Mouse (Mus musculus) layer of hippocampus, adult 6 months (tissue): Measurements from ENCODE around the gene Olfr2. TPM values are rescaled to one million over a fixed set of nuclear protein-coding genes. Genes with fewer than 3 reads are reported as not detected.

Source experiments
- long read RNA-seq, 2 experiments: library from polyadenylated mRNA; unstranded; transcript quantifications; one replicate each; pipeline ENCODE4 v2.0.0; 2019 to 2020
- polyA plus RNA-seq: library from polyadenylated mRNA; unstranded; fragments of <200 nt; fragmentation: Nextera tagmentation; gene quantifications from 2 replicates; pipeline ENCODE4 v1.2.3, GENCODE M21; 2021

The Olfr2 gene
- polyA plus RNA-seq, result not detected in 2 replicates
- long read RNA-seq, experiment 1, result 0 reads
- long read RNA-seq, experiment 2, result 0 reads

GRCm38 (mm10) chr7:107005972-107006371, at the start of gene Olfr2:
TSS of gene Olfr2 (minus strand) at chr7:107006072.

DNA sequence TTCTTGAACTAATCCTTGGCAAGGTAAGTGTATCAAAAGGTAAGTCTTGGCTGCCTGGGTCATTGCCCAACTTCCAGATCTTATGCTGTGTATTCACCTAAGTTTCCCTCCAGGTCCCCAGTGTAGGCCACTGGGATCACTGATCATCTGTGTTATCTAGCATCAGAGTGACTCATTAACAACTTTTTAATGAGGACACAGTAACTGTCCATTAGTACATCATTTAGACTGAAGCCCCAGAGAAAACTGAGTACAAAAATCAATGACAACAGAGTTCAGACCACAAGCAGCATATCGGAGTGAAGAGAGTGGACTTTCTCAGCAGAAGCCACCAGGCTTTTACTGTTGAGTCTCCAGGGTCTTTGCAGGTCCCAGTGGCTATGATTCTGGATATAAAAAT, 25.0 kb upstream of the Olfr2 start, which contains the start of gene Olfr713:
Gene Olfr713, plus strand, starts transcription at position 301 of the 400 bp plus-strand sequence.

GRCm38 (mm10) chr7:106975353-106975752, 30.5 kb downstream of the Olfr2 start, which contains the start of gene Olfr711:
TSS of gene Olfr711 (minus strand) at chr7:106975453.

GRCm38 (mm10) chr7:106963837-106964236, 42.0 kb downstream of the Olfr2 start, which contains the start of gene Olfr6:
TSS of gene Olfr6 (minus strand) at chr7:106963937.

DNA sequence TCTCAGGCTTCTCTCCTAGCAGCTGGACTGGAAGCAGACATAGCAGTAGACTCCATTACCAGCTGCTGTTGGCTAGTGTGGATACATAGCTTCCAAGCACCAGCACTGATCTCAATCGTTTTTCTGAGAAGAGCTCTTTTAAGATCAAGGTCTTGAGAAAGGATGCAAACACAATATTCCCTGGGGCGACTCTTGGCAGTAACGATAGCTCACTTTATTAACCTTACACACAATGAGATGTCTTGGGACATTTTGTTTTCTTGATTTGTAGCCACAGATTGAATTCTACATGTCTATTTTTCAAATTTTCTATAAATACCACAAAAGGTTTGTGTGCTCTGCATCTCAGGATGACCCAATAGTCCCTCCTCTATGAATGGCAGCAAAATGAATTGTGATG, 57.7 kb downstream of the Olfr2 start, which contains the start of gene Olfr710:
Gene Olfr710, minus strand, starts transcription at position 101 of the 400 bp plus-strand sequence.

Other genes starting within 250 kb of the Olfr2 start
- not detected in 2 replicates for gene Olfr699, start 212.9 kb downstream of the Olfr2 start, polyA plus RNA-seq
- gene Olfr700, start 197.2 kb downstream of the Olfr2 start, polyA plus RNA-seq, result not detected in 2 replicates
- gene Olfr701, start 191.9 kb downstream of the Olfr2 start, polyA plus RNA-seq, result not detected in 2 replicates
- gene Olfr702, start 172.2 kb downstream of the Olfr2 start, polyA plus RNA-seq, result not detected in 2 replicates
- not detected in 2 replicates for gene Olfr703, start 162.7 kb downstream of the Olfr2 start, polyA plus RNA-seq
- not detected in 2 replicates for gene Olfr704, start 142.9 kb downstream of the Olfr2 start, polyA plus RNA-seq
- not detected in 2 replicates for gene Olfr705, start 129.2 kb downstream of the Olfr2 start, polyA plus RNA-seq
- gene Olfr706, start 117.9 kb downstream of the Olfr2 start, polyA plus RNA-seq, result not detected in 2 replicates
- gene Olfr707, start 104.8 kb downstream of the Olfr2 start, polyA plus RNA-seq, result not detected in 2 replicates
- not detected in 2 replicates for gene Olfr1532-ps1, start 98.1 kb downstream of the Olfr2 start, polyA plus RNA-seq
- gene Olfr709-ps1, start 73.9 kb downstream of the Olfr2 start, polyA plus RNA-seq, result not detected in 2 replicates
- gene Olfr710, start 57.8 kb downstream of the Olfr2 start, polyA plus RNA-seq, result not detected in 2 replicates
- not detected in 2 replicates for gene Olfr6, start 42.1 kb downstream of the Olfr2 start, polyA plus RNA-seq
- gene Olfr711, start 30.6 kb downstream of the Olfr2 start, polyA plus RNA-seq, result not detected in 2 replicates
- gene Olfr713, start 25.1 kb upstream of the Olfr2 start, polyA plus RNA-seq, result not detected in 2 replicates
- gene Olfr714, start 64.9 kb upstream of the Olfr2 start, polyA plus RNA-seq, result not detected in 2 replicates
- not detected in 2 replicates for gene Olfr17, start 87.1 kb upstream of the Olfr2 start, polyA plus RNA-seq
- not detected in 2 replicates for gene Olfr715b, start 104.3 kb upstream of the Olfr2 start, polyA plus RNA-seq
- not detected in 2 replicates for gene Olfr715, start 125.0 kb upstream of the Olfr2 start, polyA plus RNA-seq
- not detected in 2 replicates for gene Olfr716, start 132.3 kb upstream of the Olfr2 start, polyA plus RNA-seq
- not detected in 2 replicates for gene Nlrp14, start 160.9 kb upstream of the Olfr2 start, polyA plus RNA-seq
- not detected in 2 replicates for gene Rbmxl2, start 203.4 kb upstream of the Olfr2 start, polyA plus RNA-seq